Mouse (Mus musculus): ENCODE results near the gene Cox8a.

Cox8a gene

DNA sequence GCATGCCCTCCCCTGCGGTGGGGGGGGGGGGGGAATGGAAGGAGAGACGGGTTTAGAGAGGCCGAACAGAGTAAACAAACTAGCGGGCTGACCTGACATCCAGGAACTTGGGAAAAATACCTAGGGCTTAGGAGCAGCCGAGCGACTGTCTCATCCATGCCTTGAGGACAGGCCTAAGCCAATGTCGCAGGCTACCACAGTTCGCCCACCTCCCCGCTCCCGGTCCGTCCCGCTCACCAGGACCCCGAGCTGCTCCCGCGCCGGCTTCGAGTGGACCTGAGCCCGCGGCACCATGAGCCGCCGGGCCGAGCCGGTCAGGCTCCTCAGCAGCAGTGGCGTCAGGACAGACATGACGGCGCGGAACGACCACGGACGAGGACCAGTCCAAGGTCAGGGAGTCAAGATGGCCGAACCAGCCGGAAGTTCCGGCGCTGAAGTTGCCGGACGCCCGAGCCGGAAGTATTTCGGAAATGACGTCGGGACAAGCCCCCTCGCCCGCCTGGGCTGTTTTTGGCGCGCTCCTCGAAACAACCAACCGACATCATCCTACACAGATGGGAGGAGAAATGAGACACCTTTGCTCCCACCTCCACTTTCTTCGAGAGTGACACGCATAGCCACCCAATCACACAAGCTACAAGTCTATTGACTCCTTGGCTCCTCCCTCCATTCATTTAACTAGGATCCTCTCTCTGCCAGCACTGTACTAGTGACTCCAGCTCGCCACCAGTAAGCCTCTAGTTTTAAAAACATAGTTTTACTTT lies at the start of gene Cox8a:
Cox8a (minus strand) TSS at position 455 of the 764 bp plus-strand sequence.
- CTCF ChIA-PET, result interaction anchor here (0.6 to 0.7 kb wide), 2 partner anchors 13 to 235 kb away, joined by 3 read pairs; no protein-coding TSS in a partner anchor

DNA sequence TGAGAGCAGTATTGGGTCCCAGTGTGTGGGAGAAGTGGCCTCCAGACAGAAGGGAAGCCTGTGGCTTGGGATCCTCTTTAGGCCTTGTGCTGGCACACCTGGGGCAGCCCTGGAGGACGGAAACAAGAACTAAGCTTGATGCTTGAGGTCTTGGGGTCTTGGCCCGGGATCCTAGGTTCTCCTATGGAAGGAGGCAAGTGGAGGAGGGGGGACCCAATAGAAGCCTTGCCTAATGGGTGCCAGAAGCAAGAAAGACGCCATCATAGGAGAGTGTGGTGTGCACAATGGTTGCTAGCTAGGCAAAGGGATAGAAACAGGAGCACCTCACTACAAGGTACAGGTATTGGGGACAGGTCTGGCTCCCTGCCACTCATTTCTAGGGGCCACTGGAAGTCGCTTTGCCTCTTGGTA lies 49.0 kb upstream of the Cox8a start:
- CTCF ChIA-PET, result no interaction called here

DNA sequence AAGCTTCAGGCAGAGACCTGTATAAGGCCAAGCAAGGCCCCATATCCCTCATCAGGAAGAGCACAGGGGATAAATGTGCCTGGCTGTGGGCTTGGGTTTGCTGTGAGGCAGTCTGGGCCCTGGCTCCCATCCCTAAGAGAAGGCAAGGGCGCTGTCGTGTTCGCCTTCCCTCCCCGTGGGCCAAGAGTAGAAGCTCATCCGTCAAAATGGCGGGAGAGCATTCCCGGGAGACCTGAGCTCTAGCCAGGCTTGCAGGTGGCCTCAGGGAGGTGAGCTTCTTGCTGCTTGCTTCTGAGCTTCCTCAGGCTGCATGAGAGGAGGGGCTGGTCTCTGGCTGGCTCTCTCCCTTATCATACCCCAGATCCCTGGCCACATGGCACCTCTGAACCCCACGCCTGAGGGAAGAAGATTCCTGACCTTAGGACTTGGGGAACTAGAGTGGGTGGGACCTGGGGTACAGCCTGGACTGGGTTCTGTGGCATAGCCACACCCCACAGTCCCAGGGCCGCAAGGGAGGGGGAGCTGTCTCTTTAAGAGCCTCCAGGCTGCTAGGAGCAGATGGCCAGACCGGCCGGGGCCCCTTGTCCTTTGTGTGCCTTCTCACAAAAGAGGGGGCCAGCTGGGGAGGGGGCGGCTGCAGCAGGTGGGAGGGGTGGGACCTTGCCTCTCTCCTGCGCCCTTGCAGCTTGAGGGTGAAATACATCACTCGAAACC lies 48.2 kb upstream of the Cox8a start:
- CTCF ChIA-PET, result interaction anchor here (1.2 kb wide), 1 partner anchor 12 kb away, joined by 3 read pairs; no protein-coding TSS in a partner anchor

DNA sequence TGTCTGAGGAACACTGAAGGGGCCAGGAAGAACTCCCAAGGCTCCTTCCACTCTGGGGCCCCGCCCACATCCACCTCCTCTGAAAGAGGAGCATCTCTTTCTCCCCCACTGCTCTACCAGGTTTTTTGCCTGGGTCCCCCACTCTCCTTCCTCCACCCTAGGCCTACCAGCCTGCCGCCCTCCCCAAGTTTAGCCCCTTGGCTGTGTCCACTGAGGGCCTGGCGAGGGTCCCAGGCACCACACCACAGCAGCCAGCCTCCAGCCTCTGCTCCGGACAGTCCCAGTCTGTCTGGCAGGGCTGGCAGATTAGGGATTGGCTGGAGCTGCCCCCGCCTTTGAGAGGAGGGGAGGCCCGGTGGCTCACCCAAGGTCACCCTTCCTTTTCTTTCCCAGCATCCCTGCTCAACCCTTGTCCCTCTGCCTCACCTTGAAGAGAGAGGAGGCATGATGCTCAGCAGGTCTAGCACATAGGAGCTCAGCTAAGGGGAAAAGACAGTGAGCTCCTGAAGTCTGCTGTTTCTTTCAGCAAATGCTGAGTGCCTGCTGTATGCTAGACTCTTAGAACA lies 47.4 kb upstream of the Cox8a start:
- CTCF ChIA-PET, result interaction anchor here (1.2 kb wide), 1 partner anchor 12 kb away, joined by 3 read pairs; no protein-coding TSS in a partner anchor

DNA sequence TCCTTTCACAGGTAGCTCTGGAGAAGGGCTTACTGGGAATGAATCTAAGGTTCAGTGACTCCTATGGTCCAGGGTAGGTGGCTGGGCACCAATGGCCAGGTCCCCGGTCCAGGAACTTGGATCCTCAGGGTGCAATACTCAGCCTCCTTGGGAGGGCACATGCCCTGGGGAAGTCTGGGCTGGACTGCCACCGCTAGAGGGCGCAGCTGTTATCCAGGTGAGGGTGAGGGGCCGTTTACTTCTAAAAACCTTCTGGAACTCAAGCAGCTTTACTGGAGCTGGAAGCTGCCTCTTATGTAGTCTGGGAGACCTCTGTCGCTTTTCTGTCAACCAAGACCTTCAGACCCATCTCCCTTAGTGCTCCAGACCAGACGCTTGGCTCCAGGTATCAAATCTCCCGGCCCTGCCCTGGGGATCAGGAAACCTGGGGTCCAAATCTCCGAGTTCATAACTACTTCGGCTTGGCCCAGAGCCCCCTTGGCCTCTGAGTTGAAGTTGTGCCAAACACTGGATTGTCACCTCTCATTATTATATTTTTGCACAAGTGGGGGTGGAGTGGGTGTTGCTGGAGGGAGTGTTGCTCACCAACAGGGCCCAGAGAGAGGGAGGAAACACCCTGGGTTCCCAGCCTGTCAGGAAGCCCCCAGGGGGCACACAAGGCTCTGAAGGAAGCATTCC lies 46.8 kb upstream of the Cox8a start:
- CTCF ChIA-PET, result interaction anchor here (0.6 to 2.0 kb wide), 2 partner anchors 22 to 219 kb away, joined by 3 to 5 read pairs; partner anchors contain the start of gene Rtn3

DNA sequence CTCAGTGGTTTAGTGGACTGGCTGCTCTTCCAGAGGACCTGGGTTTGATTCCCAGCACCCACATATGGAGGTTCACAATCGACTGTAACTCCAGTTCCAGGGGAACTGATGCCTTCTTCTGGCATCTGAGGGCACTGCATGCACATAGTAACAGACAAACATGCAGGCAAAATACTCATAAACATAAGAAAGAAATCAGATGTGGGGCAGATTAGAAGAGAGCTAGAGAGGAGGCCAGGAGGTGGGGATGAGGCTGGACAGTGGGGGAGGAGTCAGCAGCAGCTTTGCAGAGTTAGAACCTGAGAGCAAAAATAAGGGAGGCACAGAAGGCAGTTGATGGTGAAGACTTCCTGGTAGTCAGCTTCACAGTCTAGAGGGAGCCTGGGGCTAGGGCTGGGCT lies 45.2 kb upstream of the Cox8a start:
- CTCF ChIA-PET, result interaction anchor here (2.0 kb wide), 1 partner anchor 20 kb away, joined by 5 read pairs; no protein-coding TSS in a partner anchor

DNA sequence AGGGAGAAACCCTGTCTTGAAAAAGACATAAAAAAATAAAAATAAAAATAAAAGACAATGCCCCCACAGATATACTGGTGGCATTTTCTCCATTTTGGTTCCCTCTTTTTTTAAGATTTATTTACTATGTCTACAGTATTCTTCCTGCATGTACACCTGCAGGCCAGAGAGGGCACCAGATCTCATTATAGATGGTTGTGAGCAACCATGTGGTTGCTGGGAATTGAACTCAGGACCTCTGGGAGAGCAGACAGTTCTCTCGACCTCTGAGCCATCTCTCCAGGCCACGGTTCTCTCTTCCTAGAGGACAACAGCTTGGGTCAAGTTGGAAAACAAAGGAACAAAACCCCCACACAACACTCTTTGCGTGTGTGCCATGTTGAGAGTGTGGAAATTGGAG lies 44.5 kb upstream of the Cox8a start:
- CTCF ChIA-PET, result interaction anchor here (2.0 kb wide), 1 partner anchor 20 kb away, joined by 5 read pairs; no protein-coding TSS in a partner anchor

DNA sequence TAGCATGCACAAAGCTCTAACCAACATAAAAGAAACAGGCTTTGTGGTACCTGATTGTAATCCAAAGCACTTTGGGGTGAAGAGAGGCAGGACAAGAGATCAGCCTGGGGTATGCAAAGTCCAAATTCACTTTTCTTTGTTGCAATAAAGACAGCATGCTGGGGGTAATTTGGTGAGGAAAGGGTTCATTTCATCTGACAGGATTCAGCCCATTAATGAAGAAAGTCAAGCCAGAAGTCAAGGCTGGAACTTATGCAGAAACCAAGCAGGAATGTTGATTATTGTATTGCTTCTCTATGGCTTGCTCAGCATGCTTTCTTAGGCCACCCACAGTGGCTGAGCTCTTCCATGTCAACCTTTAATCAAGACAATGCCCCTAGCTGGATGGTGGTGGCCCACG lies 44.1 kb upstream of the Cox8a start:
- CTCF ChIA-PET, result no interaction called here

DNA sequence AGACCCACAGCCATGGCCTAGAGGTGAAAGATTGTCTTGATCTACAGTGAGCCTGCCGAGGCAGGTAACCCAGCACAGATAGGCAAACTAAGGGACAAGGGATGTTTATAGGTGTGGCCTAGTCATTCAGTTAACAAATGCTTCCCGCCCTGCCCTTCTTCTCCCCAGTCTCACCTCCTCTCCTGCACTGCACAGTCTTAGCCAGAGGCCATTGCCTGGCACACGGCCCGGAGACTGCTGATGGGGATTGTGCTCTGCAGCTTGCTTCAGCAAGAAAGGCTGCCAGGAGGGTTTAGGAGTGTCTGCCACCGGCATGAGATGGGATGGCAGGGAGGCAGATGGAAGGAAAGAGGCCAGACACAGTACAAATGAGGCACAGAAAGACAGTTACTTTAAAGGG lies 40.5 kb upstream of the Cox8a start:
- CTCF ChIA-PET, result interaction anchor here (0.9 to 1.1 kb wide), 2 partner anchors 20 to 73 kb away, joined by 3 read pairs; no protein-coding TSS in a partner anchor

DNA sequence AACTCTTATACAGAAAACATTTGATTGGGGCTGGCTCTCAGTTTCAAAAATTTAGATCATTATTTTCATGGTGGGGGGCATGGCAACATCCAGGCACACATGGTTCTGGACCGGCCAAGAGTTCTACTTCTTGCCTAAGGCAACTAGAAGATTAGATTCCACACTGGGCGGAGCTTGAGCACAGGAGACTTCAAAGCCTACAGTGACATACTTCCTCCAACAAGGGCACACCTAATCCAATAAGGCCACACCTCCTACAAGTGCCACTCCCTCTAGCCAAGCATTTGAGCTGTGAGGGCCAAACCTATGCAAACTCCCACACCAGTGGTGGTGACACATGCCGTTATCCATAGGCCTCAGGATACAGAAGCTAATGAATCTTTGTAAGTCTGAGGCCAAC lies 28.6 kb upstream of the Cox8a start:
- CTCF ChIA-PET, result no interaction called here

DNA sequence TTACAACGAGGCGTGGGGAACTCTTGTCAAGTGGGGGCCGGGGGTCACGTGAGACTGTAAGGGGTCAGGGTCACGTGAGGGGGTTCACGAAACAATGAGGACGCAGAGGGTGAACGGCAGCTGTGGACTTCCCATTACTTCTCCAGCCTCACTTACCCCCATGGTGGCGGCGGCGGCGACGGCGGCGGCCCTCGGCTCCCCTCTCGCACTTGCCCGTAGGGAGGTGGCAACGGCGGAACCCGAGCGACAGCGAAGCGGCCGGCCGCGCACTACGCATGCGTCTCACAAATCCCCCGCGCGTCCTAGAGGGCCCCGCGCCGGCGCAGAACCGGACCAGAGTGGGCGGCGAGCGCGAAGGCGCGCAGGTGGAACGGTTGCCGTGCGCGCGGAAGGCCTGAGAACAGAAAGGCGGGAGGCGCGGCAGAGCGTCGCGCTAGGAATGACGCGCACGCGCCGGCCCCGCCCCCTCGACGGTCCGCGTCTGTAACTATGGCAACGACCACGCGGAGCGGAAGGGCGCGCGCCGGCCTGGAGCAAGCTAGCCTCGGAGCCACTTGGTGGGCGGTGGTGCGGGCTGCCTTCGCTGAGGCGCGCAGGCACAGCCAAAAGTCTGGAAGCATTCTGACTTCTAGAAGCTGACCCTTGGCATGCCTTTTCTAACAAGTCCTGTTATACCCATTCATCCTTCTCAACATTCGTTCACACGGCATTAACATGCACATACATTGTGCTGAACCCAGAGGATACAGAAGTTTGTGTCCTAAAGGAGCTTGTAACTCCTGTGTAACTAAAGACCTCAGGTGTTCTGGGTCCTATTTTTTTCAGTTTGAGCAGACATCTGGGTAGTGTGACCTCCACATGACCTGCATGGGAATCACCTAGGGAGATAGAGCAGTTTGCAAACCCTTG lies 23.6 kb upstream of the Cox8a start, which contains the start of gene Naa40:
Naa40 (minus strand) TSS at position 402 of the 909 bp plus-strand sequence.
- CTCF ChIA-PET, result interaction anchor here (0.6 kb wide), 1 partner anchor 203 kb away, joined by 3 read pairs; no protein-coding TSS in a partner anchor

DNA sequence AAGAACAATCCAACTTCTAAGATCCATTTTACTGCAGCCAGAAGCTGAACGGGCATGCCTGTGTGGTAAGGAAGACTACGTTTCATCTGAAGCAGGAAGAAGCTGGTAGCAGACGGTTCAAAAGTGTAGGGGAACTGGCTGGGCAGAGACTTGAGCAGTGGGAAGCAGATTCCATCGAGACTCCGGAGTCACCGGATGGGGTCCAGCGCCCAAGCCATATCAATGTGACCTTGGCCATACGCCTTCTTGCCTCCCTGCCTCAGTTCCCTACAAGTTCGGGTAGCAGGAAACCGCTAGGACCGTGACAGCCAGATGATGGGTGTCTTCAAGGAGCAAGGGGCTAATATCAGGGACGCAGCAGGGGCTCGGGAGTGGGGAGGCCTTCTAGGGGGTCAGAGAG lies 22.9 kb upstream of the Cox8a start:
- CTCF ChIA-PET, result no interaction called here

DNA sequence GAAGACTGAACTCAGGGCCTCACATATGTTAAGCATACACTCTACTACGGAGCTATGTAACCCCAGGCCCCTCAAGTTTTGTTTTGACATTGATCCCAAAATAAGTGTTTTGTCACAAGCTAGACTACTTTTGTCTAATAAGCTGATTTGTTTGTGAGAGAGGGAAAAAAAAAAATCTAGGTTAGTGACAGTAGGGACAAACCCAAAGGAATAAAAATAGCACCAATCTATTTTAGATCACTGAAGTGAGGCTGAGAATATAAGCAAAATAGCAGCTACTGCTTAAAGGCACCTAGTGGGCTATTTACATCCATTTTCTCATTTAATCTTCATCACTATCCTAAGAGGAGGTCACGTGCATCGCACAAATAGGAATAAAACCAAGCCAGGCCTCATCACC lies 22.2 kb upstream of the Cox8a start:
- CTCF ChIA-PET, result no interaction called here

DNA sequence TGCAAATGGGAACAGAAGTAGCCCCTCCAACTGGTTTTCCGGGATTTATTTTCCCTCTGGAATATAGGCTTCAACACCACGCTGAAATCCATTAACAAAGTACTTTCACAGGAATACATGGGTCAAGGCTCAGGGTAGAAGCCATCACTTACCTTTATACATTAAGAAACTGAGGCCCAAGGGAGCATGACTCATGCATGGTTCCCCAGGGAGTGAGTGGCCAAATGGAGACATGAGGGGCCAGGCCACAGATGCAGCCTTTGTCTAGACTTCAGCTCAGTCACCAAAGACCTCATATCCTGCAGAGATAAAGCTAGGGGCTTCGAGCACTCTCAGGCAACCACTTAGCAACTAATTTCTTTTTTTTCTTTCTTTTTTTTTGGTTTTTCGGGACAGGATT lies 19.3 kb upstream of the Cox8a start:
- CTCF ChIA-PET, result no interaction called here

DNA sequence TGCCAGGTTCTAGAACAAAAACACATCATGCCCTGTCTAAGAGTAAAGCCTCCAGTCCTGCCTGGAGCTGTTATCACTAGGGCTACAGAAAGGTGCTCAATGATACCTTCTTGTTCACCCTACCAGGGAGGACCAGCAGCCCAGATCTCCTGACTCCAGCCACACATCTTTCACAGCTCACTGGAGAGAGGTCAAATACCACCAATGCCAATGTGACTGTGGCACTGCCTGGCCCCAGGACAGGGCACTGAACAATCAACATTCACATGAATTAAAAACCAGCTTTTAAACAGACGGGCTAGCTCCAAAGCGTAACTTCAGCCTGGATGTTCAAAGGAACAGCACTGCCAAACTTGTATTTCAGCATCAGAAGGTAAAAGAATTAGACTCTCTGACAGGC lies 18.6 kb upstream of the Cox8a start:
- CTCF ChIA-PET, result interaction anchor here (0.6 kb wide), 1 partner anchor 199 kb away, joined by 5 read pairs; no protein-coding TSS in a partner anchor

DNA sequence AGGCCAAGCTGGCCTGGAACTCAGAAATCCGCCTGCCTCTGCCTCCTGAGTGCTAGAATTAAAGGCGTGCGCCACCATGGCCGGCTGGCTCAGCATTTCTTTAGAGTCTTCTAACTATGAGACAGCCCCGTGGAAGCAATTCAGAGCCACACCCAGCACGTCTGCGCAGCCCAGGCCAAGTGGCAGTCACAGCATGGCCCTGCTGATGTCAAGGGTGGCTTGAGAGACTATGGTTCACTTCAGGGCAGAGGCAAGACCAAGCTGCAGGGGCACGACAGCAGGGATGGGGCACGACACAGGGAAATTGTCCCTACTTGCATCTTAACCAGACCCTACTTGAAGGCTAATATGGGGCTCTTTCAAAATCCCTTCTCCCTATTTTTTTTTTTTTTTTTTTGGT lies 18.0 kb upstream of the Cox8a start:
- CTCF ChIA-PET, result interaction anchor here (0.6 to 1.2 kb wide), 3 partner anchors 92 to 198 kb away, joined by 3 to 9 read pairs (median 5); no protein-coding TSS in a partner anchor

DNA sequence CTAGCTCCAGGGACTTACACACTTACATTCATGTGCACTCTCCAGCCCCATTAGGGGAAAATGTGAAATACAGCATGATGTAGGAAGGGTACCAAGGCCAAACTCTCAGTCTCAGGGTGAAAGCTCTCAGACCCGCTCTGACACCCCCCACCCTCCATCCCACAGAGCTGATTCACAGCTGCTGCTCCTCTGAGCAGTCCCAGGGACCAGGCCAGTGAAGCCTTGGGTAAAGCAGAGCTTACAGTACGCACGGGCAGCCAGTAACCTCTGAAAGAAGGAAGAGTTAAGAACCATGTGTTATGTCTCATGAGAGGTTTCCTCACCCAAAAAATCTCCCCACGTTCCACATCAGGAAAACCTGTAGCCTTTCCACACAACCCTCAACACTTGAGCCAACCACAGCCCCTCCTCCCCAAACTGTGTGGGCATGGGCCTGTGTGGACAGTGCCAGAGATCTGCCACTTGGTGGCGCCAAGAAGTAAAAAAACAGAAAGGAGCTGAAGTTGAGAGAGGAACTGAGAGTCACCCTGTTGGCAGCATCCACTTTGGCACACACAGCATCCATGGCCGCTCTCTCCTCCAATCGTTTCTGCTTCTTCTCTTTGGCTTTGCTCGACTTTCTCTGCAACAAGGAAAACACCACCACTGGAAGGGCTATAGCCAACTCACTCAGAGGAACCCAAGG lies 17.3 kb upstream of the Cox8a start:
- CTCF ChIA-PET, result interaction anchor here (0.6 to 1.2 kb wide), 3 partner anchors 93 to 202 kb away, joined by 3 to 9 read pairs (median 3); no protein-coding TSS in a partner anchor

DNA sequence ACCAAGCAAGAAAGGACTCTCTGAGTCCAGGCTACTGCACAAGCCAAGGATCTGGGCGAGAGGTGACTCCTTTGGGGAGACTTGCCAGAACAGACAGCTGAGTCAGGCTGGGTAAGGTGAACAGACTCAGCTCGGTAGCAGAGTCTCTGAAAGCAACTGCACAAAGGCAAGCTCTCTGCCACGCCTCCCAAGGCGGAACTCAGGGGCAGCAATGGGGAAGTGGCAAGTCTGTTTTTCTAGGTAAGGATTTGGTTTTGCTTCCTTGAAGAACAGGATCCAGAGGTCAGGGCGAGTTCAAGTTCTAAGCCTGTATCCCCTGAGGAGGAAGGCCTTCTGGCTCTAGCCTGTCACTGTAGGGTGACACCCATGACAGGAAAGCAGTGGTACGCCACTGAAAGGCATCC lies 9.1 kb upstream of the Cox8a start:
- CTCF ChIA-PET, result no interaction called here

DNA sequence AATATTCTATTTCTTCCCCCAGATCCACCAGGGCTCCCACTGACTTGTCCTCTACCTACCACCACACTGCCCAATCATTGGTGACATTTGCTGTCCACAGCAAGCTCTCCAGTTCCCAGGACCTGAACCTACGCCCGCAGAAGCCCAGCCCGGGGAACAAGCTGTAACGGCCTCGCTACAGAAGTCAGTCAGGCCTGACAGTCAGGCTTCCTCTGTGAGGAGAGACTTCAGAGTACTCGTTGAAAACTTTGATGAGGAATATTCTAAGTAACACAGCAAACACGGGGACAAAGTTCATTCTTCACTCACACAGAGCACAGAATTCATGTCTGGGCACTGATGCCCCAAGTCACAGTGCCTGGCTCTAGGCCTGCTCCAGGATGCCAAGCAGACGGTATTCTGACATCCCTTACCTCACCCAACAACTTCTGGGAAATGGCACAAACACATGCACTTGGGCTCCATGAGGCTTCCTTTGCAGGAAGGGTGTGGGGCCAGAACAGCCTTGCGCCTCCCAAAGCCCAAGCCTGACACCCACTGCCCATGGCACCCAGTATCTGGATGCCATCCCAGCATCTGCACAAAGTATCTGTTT lies 7.8 kb upstream of the Cox8a start:
- CTCF ChIA-PET, result no interaction called here
